Mouse (Mus musculus) megakaryocyte, adult 5-6 weeks (primary cell): Measurements from ENCODE around the gene Epha3. TPM values are rescaled to one million over a fixed set of nuclear protein-coding genes. Genes with fewer than 3 reads are reported as not detected.

ENCODE experiments used
- ATAC-seq: 2 replicates; pipeline ENCODE4 v1.8.0; 2016; ENCODE audit warnings: mild to moderate bottlenecking, inconsistent platforms; ENCODE audit not compliant: poor library complexity, severe bottlenecking
- total RNA-seq, 2 experiments: library from RNA; stranded (forward) in 1 of 2; stranded (reverse) in 1 of 2; fragments of 153-499, 151-499 nt in 1 of 2; fragments of 221-1000, 200-1000 nt in 1 of 2; gene quantifications; 2 replicates each; pipeline versions ENCODE4 v1.2.3 to v1.2.4; 2015 to 2017

Epha3 gene
- total RNA-seq, 2 experiments from 2014 or later = 0.18 TPM; not detected in 1

- no peak for ATAC-seq
These were observed 346.3 kb downstream of the Epha3 start for GRCm38 (mm10) chr16:63517636-63518035.

- no peak for ATAC-seq
These were observed 353.9 kb downstream of the Epha3 start for GRCm38 (mm10) chr16:63510069-63510468.

DNA sequence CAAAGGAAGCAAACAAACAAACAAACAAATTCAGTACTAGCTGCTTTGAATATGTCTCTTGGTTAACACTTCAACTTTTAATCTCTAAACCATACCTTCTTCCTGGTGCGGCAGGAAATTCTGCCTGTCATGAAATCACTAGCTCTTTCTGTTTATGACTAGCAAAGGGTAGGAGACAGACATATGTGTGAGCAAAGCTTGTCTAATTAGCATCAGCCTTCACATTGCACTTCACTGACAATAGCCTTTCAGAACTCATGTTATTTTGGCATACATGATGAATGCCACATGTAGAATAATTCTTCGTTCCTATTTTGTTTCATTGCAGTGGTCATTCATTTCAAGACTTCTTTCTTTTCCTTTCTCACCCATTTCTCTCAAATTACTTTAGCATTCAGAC is 357.5 kb downstream of the Epha3 start:
- ATAC-seq = no peak

DNA sequence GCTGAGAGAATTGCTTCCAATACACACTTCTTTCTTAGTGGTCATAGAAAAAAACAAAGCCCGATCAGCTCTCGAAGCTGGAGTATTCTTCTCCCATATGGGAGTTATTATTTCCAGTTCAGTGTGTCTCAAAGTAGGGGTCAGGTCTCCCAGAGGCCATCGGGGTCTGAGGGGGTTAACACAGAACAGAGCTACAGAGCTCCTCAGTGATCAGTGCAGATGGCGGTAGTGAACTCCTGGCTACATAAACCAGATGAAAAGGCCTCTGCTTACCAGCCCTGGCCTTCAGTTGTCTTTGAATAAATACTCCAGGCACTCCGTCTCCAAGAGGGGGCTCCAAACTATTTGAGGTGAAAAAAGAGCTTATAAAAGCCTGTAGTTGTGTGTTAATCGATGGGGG is 362.5 kb downstream of the Epha3 start:
- no peak for ATAC-seq

- ATAC-seq = no peak
These were observed 363.0 kb downstream of the Epha3 start for GRCm38 (mm10) chr16:63500975-63501393.
